Mouse (Mus musculus) c-Kit-positive CD71-positive TER-119-negative erythroid progenitor cells, embryonic 14.5 days (primary cell): ENCODE data around the gene Gpc5.

ENCODE experiments used
- DNase-seq: peaks from one replicate; pipeline ENCODE4 v3.0.0-alpha.2; 2013; ENCODE audit warnings: low read depth

Gene Gpc5

DNA sequence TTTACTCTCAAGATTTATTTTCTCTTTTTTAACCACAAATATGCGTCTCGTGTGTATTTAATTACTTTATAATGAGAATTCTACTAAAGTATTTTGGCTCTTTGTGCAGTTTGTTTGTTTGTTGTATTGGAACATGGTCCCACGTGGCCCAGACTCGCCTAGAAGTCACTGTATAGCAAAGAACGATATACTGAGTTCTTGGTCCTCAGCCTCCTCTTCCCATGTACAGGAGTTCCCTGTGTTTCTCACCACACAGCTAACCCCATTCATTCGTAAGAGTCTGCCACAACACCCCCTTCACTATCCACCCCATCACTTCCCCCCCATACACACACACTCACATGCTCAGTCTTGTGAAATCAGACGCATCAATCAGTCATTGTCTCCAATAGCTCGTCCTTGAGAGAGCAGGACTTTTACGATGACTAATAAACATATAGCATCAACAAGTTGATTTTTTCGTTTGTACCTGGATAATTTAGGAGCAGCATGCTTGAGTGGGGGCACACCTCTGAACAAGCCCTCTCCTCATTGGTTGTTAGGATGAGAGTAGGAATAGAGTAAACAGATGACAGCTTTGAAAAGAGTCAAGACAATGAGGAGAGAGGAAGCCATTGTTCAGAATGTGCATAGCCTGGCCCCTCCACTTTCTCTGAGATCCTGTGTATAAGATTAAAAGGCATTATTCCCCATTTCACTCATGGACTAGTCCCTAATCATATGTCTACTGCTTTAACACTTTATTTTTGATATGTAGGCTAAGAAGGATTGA lies 740.0 kb downstream of the Gpc5 start:
- DNase-seq = no peak

DNA sequence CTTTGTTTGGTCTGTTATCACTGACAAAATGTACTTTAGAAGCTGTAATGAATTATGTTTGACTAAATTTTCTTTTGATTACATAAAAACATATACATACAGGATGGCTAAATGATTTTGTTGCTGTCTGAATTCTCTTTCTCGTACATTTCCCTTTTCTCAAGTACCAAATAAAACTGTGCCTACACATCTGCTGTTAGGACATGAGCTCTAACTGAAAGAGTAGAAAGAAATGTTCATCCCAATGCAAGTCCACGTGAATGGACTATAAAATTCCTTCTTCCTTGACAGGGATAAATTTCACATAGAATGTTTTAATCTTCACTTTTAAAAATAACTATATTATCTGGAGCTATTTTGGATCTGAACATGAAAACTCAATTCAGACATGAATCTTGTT lies 751.8 kb downstream of the Gpc5 start:
- no peak for DNase-seq

DNA sequence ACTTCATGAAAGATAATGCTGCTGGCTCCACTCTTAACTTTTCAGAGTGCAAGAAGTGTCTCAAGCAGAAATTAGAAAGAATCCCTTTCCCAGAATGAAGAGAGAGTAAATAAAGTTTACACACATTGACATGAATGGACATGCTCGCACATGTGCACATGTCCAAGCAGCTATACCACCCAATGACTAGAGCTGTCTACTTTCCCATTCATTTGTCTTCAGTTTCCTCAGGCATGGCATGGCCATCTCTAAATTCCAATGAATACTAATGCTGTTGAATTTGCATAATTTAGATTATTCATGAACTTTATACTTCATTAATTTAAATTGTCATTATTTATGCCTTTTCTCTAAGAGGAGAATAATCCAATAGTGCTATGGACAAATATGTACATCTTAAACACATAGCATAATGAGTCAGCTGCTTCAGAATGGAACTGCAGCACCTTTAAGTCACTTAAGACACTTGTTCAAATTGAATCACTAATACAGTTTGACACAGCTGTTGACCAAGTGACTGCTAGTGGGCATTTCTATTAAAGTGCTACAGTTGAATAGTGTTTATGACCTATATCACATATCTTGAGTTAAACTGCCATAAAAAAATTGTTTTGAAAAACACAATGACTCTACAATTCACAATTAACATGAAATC lies 752.9 kb downstream of the Gpc5 start:
- DNase-seq = no peak

DNA sequence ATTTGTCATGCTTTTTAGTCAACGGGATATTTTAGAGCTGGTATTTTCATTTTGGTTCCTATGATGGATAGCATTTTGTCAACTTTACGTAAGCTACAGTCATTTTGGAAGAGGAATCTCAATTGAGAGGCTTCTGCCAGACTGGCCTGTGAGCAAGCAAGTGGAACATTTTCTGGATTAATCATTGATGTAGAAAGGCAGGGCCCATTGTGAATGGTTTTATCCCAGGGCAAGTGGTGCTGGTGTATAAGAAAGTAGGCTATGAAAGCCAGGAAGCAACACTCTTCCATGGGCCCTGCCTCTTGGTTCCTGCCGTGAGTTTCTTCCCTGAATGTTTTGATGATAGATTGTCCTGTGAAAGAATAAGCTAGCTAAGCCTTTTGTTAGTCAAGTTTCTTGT lies 777.1 kb downstream of the Gpc5 start:
- no peak for DNase-seq

DNA sequence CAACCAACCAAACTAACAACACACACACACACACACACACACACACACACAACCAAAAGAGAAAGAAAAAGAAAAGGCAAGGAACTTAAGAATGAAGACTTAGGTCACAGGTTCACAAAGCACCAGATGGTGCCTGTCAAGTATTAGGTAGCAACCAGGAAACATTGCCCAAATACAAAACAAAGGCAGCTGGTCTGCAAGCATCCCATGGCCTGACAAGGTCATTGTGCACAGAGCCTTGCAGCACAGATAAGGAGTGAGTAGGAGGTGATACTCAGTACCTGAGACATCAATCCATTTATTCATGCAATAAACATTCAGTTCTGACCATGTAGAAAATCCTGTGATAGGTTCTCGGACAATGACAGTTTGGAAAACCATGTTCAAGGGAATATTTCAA lies 884.0 kb downstream of the Gpc5 start:
- DNase-seq = no peak

DNA sequence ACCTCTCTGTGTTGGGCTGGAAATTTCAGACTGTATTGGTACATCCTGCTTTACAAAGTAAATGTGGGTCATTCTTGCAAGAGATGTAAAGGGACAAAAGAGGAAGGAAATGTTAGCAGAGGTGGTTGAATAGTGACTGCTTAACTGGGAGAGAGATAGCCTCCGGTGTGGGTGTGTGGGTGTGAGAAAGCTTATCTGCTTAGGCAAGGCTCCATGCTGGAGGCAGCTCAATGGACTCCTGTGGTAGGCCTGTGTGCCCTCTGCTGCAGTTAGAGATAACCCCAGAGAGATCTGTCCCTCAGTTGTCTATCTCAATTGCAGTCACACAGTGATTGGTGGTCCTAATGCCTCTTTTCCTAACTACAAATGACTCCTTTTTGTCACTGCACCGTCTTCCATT lies 887.2 kb downstream of the Gpc5 start:
- peak; percentile 17 for DNase-seq

DNA sequence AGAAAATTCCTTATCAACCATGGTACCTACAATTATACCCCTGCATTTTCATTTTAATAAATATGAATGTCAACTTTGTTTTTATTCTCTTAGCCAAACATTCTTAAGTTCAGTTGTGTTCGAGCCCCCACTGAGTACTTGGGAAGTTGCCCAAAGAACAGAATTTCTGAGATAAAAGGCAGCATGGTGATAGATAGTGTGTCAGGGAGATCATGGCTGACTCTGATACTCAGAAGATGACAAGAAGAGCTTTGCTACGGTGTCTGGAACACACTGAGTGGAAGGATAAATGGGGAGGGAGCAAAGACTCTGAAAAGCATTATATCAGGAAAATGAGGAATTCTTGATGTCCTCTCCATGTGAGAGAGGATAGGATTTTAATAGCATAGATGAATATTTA lies 898.7 kb downstream of the Gpc5 start:
- DNase-seq = no peak

DNA sequence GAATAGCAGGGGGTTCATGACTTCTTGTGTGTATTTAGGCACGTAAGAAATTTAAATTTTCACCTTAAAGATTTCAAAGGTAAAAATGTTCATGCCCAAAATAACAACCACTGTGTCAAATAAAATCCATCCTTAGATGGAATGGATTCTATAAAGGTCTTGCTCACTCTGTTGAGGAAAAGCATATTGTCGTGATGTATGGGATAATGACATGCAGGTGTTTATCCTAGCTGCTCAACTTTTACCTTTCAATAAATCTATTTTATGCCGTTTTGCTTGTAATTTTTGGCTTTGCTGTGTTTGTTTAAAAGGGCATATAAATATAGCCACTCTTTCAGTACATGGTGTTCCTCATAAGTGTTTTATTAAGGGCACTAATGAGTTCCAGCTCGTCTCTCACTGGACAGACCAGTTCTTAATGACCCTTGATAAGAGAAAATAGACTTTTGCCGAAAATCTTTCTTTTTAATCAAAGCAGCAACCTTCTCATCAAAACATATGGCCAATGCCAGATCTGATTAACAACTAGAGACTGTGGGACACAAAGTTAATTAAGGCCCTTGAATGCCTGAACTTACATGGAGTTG lies 901.6 kb downstream of the Gpc5 start:
- DNase-seq = no peak

DNA sequence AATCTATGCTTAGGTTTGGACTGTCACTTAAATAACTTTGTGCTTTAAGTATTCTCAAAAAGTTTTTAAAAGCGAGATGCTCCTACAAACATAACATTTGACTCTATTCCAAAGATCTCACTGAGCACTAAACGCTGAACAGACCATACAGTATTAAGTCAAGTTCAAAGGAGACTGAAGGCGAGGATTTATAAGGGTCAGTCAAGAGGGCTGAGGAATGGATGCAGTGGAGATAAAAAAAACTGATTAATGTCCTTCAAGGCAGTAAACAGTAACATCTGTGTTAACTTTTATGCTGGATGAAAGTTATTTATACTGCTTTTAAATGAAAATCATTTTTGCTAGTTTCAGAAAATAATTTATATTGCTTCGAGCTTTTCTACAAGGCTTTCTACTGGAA lies 906.9 kb downstream of the Gpc5 start:
- DNase-seq = no peak

DNA sequence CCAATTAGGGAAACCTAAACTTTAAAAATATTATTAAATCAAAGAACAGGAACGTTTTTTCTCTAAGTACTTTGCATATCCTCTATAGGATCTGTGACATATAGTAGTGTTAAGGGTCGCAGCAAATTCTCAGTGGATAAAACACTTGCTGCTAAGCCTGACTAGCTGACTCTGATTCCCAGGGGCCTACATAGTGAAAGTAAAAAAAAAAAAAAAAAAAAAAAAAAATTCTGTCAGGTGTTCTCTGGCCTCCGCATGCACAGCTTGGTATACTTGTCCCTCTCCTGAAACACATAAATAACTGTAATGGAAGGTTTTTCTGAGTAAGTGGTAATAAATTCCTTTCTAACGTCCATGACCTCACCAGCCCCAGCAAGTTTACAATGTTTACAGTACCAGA lies 995.0 kb downstream of the Gpc5 start:
- no peak for DNase-seq

DNA sequence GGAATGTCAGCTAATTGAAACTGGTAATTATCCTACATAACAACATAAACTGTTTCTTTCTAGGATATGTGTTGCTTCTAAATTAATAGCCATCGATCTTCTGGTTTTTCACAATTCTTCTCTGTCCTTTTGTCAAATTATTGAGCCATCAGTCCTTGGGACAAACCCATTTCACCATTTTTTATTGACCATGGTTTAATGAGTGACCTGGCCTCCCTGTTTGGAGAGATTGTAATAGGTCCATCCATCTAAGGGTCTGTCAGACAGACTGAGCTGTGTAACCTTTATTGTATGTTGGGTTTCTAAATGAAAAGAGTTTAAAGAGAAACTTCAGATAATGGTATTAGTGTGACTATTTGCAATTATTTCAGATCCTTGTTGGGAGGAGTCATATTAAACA lies 1035.9 kb downstream of the Gpc5 start:
- no peak for DNase-seq

DNA sequence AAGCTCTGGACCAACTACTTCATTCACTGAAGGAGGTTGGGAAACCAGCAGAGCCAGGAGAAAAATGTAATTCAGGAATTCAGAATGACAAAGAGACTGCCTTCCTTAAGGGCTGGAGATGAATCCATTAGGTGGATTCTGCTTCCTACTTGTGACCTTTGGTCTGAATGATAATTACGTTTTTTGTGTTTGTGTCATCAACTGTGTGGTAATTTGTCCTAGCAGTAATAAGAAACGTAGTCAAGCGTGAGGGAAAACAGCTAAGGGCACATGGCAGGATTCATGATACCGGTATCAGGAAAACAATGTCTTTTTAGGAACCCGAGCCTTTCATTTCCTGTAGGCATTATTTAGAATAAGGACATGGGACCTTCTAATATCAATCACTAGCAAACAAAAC lies 1045.3 kb downstream of the Gpc5 start:
- DNase-seq = no peak

DNA sequence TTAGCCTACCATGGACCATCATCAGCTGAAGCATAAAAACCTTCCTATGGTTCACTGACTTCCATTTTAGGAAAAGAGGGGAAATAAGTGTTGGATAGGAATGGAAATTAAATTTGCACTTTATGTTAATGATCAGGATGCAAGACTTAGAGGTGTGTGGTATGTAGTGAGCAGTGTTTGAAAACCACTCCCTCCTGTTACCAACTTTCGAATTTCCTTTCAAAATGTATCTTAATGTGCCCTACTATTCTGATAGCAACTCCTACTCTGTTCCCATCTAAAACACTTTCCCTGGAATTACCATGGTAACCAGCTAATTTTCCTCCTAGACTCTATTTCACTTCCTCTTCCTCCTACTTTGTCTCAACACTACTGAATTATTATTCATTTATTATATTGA lies 1045.8 kb downstream of the Gpc5 start:
- DNase-seq = no peak

DNA sequence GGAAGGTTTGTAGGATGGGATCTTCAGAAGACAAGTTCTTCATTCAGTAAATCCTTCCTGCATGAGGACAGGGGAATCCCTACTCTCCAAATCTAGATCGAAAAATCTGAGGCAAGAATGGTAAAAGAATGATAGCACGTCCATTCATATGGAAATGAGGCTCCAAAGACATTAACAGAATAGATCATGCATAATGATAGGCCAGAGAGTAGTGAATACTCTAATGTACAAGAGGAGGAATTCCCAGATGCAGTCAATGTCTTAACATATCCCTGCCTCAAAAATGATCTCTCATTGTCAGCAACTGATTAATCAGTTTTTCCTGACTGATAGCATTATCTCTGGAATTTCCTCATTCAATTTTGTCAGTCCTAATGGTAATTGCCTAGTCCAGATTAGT lies 1070.6 kb downstream of the Gpc5 start:
- no peak for DNase-seq

DNA sequence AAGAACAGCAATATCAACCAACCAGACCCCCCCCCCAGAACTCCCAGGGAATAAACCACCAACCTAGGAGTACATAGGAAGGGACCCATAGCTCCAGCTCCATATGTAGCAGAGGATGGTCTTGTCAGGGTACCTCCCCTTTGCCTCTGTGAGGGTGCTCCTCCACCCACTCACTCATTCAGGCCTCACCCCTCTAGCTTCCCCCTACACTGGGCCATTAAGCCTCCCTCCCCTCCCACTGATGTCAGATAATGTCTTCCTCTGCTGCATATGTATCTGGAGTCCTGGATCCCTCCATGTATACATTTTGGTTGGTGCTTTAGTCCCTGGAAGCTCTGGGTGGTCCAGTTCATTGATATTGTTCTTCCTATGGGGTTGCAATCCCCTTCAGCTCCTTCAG lies 1075.4 kb downstream of the Gpc5 start:
- DNase-seq = no peak

DNA sequence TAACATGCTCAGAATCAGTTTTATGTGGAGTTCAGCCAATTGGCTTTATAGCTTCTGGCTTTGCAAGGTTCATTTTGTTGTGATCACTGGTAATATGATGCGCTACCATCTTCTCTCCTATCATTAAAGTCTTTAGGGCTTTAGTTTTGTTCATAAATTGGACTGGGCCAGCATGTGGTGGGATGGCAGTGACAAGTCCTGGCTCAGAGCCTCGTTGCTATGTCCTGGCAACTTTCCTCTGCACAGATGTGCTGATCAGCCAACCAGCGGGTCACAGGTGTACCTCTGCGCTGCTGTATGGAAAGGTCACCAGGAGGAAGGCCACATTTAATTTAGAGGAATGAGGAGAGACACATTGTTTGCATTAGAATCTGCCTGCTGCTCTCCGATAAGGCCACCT lies 1077.1 kb downstream of the Gpc5 start:
- no peak for DNase-seq

DNA sequence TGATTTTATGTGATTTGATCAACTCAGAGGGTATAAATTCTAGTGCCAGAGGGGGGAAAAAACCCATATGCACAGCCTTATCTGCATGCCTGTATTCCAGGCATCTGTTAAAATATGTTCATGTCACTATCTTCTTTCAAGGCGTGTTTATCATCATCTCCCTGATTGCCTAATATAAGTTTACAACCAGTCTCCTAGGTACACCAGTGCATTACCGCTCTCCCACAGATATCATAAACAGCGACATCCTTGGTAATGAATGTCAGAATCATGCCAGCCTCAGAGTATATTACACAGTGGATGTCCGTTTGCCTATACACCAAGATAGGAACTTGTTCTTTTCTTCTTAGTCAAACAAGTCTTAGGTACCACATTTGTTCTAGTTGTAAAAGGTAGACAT lies 1095.0 kb downstream of the Gpc5 start:
- DNase-seq = no peak

DNA sequence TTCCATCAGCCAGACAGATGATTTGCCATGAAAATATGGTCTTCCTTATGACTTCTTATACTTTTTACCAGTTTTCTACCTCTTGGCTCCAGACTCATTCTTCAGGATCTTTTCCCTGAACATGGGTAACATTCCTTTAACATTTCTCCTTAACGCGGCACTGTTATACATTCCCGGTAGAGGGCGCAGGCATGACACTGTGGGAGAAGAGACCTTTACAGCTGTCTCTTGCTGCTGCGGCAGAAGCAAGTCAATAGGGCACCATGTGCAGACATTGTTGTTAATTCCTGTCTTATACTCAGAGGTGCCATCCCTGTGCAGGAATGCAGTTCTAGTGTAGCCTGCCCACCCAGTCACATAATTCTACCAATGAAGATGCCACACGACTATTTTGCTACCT lies 1115.0 kb downstream of the Gpc5 start:
- no peak for DNase-seq

DNA sequence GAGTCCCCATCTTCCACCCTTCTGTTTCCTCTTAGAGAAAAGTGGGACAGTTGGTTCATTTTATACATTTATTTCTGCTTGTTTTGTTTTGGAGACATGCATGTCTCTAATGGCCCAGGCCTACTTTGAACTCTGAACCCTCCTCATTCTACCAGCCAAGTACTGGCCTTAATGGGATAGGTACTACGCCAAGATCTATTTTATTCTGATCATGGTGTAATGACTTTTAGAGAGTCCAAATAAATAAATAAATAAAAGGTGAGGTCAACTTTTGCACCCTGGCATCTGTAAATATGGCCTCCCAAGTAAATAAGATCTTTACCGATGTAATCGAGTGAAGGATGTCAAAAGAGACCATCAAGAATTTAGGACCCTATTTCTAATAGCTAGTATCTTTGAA lies 1116.6 kb downstream of the Gpc5 start:
- DNase-seq = no peak

DNA sequence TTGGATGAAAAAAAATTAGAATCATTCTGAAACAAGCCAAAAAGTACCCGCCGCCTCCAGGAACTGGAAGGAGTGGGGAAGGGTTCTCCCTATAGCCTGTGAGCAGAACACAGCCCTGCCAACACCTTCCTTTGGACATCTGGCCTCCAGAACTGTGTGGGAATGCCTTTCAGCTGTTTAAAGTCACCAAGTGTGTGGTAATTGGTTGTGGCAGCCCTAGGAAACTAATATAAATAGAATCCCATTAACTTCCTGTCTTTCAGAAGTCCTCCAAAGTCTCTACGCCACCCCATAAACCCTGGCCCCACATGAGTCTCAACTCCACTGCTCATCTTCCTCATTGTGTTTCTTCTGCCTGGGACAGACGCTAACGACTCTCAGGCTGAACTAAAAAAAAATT lies 1117.0 kb downstream of the Gpc5 start:
- DNase-seq = no peak

DNA sequence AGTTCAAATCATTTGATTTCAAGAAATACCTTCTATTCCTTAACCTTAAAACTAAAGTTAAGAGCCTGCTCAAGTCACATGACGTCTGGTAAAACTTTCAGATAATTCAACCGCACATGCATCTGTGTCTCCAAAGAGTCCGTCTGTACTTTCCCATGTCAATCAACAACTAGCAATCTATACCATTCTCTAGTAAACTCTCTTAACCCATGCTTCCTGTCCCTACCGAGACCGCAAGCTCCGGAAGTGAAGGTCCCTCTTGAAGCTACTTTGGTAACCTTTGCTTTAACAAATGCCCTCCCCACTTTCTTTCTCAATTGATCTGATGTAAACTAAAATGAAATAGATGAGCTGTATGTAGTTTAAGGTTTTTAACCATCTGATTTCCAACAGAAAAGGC lies 1118.3 kb downstream of the Gpc5 start:
- DNase-seq = no peak

DNA sequence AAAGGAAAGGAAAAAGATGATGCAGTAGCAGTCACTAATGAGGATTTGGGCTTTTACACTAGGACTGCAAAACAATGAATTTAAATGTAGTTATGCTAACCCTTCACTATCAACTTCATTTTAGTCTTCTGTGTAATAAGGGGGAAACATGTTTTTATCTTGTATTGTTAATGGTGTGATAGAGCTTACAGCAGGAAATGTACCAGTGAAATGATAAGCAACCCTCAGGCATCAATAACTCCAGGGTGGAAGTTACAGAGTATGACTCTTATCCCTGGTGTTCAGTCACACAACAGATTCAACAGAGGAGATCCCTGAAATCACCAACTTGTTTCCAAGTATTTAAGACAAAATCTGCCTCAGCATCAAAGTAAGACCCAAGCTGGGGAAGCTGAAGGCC lies 1120.0 kb downstream of the Gpc5 start:
- DNase-seq = no peak

DNA sequence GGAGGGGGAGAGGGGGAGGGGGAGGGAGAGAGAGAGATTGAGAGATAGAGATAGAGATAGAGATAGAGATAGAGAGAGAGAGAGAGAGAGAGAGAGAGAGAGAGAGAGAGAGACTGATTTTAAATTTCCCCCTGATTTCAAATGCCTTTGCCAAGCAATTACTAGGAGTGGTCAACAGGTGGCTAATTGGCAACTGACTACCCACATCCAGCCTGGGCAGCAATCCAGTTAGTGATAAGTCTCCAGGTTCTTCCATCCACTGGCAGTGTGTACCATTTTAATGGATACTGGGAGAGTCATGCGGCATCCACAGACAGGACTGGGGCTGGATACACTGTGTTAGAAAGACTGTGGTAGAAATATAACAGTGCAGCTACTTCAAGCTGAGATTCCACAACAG lies 1166.1 kb downstream of the Gpc5 start:
- DNase-seq = no peak

DNA sequence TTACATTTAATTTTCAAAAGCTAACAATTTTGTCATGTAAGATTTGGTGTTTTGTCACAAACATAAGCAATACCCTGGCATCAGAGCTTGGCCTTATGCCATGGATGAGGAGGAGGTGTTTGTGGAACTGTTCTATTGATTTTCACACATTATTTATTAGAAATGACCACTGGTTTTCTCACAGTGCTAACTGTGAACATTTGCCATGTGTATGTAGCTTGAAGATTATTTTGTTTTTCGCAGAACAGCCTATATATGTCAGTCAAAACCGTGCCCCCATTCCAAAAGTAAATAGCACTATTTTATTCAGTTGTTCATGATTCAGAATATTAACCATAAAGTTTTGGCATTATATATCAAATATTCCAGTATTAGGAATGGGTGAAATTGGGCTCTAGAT lies 1216.5 kb downstream of the Gpc5 start:
- no peak for DNase-seq
